Mouse (Mus musculus) embryonic fibroblast, embryonic 13.5 days (primary cell): ENCODE results near the gene Frmpd1. TPM values are rescaled to one million over a fixed set of nuclear protein-coding genes. Genes with fewer than 3 reads are reported as not detected.
A peak's percentile ranks its signal among the peaks of the same experiment; 100 is the strongest.

Source experiments
- H3K27ac ChIP-seq: 2 replicates; pipeline ENCODE4 v1.5.1; 2012; ENCODE audit warnings: low read length, control low read depth, inconsistent platforms; ENCODE audit not compliant: insufficient read depth
- H3K4me1 ChIP-seq: 2 replicates; pipeline ENCODE4 v1.6.1; 2011; ENCODE audit warnings: low read length; ENCODE audit not compliant: control insufficient read depth, insufficient read depth
- H3K4me3 ChIP-seq: 2 replicates; pipeline ENCODE4 v1.5.1; 2011; ENCODE audit warnings: mild to moderate bottlenecking, control low read depth, low read length; ENCODE audit not compliant: insufficient read depth
- CTCF ChIP-seq: IDR thresholded peaks from 2 replicates; pipeline ENCODE4 v1.5.1; 2011; ENCODE audit warnings: mild to moderate bottlenecking, control low read depth, low read length, moderate library complexity, borderline replicate concordance; ENCODE audit not compliant: insufficient read depth
- POLR2A ChIP-seq: IDR thresholded peaks from 2 replicates; pipeline ENCODE4 v1.6.1; 2011; ENCODE audit warnings: low read depth, mild to moderate bottlenecking, control low read depth, low read length, moderate library complexity
- polyA plus RNA-seq: library from polyadenylated mRNA; stranded (reverse); fragments of >200 nt; gene quantifications from 2 replicates; pipeline ENCODE4 v1.2.4, GENCODE M21; 2011; ENCODE audit warnings: low read depth; ENCODE audit not compliant: missing spikeins, insufficient read length

Frmpd1 gene
- polyA plus RNA-seq, 1 experiment: not detected

DNA sequence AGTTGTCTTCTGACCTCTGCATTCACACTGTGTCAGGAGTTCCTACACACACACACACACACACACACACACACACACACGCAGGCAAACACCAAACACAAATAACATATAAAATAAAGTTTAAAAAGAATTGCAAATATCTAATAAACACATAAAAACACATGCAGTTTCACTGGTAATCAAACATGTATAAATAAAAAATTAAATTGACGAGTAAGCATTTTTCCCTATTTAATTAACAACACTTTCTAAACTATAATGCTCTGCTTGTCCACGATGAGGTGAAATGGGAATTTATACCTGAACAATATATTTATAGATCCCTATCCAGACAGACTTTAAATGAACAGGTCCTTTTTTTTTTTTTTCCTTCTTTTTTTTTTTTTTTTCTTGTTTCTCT is 18.7 kb upstream of the Frmpd1 start:
- TF ChIP-seq CTCF (no peak), POLR2A (no peak)
- Histone ChIP-seq H3K27ac (no peak overlapping the region), H3K4me3 (no peak overlapping the region), H3K4me1 (no peaks in the 10 kb centered on the region)

DNA sequence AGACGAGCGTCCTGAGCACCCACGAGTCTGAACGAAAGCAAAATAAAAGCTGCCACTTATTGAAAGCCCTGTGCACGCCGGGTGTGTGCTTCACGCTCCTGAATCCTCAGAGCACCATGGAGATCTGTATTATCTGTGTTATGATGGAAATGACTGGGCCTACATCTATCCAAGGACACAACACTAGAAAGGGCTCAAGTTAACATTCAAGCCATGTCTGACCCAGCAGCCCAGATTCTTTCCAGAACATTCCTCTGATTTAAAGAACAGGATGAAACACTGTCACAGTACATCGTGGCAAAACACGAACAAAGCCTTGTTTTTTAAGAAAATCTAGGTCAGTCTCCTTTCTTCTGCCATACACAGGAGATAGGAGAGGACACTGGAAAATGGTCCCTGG is 13.3 kb upstream of the Frmpd1 start:
- no peak overlapping the region for H3K4me3 ChIP-seq
- TF ChIP-seq CTCF (no peak), POLR2A (no peak)
- H3K27ac ChIP-seq: no peak overlapping the region
- no peaks in the 10 kb centered on the region for H3K4me1 ChIP-seq

DNA sequence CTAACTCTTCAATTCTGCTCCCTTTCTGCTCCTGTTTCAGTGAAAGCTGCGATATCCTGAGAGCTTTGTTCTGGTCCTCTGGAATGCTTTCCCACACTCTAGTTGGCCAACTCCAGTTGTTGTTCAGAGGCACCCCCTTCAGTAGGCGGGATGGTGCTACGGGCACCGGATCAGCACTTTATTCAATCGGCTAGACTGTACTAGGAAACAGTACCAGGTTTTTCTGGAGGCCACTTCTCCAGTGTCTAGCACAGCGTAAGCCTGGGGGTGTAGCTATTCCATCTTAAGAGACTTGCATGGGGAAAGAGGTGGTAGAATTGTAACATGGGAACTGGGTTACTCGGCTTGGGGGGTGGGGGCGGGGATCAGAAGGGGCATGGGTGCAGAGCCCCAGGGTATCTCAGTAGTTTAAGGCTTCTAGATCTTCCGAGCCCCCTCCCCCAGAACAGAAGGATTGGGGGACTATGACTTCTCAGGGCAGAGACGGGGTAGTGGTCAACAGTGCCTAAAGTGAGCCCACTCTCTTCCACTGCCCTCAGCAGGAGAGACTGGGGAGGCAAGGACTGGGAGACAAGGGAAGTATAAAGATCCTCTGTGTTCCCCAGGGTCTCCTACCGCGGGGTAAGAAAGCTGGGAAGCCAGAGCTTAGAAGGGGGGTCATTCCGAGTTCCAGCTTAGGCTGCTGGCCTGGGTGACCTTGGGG is 706 bp upstream of the Frmpd1 start:
- Histone ChIP-seq H3K27ac (no peak overlapping the region), H3K4me1 (no peaks in the 10 kb centered on the region; the same call in 1 of the 2 replicates), H3K4me3 (peak overlapping the region; percentile 39)
- TF ChIP-seq CTCF: no peak
- no peak for TF ChIP-seq POLR2A

DNA sequence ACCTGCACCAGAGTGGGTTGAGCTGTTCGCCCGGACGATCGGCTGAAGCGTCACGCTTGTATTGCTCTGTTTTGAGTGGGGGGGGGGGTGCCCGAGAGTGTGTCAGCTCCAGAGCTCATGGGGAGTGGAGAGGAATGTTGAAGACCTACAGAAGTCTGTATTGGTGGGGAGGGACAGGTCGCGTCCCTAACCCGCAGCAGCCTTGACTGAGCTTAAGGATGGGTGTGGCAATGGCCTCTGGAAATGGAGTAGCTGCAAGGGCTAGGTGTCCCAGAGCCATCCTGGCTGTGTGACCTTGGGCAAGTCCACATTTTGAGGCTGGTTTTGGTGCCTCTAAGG is 625 bp downstream of the Frmpd1 start:
- TF ChIP-seq POLR2A (no peak), CTCF (no peak)
- Histone ChIP-seq H3K4me1 (no peaks in the 10 kb centered on the region; the same call in 1 of the 2 replicates), H3K4me3 (peak overlapping the region; percentile 56), H3K27ac (no peak overlapping the region)

DNA sequence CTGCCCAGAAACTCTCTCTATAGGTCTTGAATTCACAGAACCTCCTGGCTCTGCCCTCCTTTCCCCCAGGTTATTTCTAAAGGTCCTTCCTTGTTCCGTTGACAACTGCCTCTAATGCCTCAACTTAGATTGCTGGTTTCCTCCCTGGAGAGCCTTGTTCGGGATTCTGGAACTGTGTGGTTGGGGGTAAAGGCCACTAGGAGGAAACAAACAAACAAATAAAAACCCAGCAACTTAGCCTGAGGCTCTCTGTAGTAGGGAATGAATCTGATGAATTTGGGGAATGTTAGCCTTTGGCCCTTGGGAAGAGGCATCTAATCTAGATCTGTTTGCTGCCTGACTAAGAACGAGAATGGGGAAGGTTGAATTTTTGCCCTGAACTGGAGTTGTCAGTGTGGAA is 13.6 kb downstream of the Frmpd1 start:
- no peak overlapping the region for H3K27ac ChIP-seq
- TF ChIP-seq CTCF (no peak), POLR2A (no peak)
- no peak overlapping the region for H3K4me3 ChIP-seq
- H3K4me1 ChIP-seq: no peaks in the 10 kb centered on the region

DNA sequence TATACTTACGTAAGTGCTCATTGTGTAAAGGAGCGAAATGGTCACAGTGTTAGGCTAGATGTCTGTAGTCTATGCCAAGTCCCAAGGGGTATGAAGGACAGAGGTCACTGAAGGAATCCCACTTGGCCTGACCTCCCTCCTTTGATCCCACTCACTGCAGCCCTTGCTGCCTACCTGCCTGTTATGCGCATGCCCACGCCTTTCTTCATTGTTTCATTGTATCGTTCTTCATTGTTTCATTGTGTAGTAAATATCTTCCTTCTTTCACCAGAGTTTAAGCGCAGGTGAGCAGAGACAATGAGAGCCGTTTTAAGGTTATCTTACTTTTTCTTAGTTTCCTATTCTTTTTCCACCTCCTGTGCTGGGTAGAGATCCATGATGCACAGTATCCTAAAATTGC is 18.6 kb downstream of the Frmpd1 start:
- no peak overlapping the region for H3K4me3 ChIP-seq
- no peaks in the 10 kb centered on the region for H3K4me1 ChIP-seq
- no peak overlapping the region for H3K27ac ChIP-seq
- TF ChIP-seq CTCF (no peak), POLR2A (no peak)

DNA sequence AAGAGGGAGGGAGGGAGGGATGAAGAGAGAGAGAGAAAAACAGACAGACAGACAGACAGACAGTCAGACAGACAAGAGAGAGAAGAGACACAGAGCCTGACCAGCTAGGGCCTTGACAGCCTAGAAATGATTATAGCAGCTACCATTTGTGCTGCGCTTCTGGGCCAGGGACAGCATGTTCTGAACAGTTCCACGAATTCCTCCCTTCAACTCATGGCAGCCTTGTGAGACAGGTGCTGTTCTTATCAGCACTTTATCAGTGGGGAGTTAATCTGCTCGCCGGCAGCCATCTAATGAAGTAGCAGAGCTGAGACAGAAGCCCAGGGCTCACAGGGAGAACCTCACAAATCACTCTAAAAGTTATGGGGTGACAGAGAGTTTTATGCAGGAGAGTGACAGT is 22.8 kb downstream of the Frmpd1 start:
- Histone ChIP-seq H3K4me1 (no peaks in the 10 kb centered on the region), H3K27ac (no peak overlapping the region), H3K4me3 (no peak overlapping the region)
- TF ChIP-seq POLR2A (no peak), CTCF (no peak)

DNA sequence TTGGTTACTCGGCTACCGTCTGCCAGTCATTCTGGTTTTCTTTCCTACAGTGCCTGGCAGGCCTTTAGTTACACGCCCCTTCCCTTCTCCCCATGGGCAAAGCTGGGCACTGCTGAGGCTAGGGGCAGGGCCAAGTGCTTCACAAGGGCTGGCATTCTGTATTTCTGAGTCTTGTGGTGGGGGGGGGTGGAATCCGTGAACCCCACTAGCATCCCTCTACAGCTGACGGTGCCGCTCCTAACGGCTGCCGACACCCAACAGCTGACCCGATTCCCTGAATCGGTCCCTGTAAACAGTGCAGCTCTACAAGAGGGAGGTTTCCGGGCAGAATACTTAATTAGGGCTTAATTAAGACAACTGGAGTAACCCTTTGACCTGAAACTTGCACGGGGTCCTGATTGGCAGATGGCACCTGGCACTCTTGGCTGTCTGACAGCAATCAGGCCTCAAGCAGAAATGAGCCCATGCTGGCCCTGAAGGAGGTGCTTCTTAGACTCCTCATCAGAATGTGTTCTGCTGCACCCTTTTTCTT is 24.2 kb downstream of the Frmpd1 start:
- no peak overlapping the region for H3K4me3 ChIP-seq
- TF ChIP-seq POLR2A (no peak), CTCF (no peak)
- H3K4me1 ChIP-seq: no peaks in the 10 kb centered on the region

DNA sequence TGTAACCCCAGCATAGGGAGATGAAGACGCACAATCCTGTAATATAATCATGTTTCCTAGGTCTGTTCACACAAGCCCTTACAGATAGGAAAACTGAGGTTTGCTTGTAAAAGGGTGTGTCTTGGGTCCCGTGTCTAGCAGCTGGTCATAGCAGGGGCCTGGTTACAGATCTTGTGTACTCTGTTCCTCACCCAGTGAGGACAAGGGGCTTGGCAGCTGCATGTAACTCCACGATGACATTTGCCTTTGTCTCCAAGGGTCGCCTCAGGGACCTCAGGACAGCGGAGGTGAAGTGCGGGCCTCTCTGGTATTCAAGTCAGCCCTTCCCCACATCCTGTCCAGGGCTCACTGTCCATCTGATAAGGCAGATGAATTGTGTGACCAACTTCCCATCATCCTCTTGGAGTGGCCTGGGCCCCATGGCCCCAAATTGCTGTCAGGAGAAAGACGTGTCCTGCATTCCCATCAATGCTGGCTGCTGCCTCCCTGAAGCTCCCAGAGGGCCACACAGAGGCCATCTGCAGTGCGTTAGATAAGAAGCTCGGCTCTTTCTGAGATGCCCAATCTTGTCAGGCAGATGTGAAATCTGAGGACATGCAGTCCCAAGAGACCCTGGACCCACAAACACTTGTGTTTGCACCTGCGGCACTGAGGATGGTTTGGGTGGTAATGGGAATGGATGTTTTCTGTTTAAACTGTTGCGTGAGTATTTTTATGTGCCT is 27.8 kb downstream of the Frmpd1 start:
- Histone ChIP-seq H3K4me1 (no peaks in the 10 kb centered on the region), H3K27ac (no peak overlapping the region), H3K4me3 (no peak overlapping the region)
- TF ChIP-seq POLR2A (no peak), CTCF (no peak)

More for the DNA sequence above, 24.2 kb downstream of the Frmpd1 start:
- no peak overlapping the region for H3K27ac ChIP-seq

DNA sequence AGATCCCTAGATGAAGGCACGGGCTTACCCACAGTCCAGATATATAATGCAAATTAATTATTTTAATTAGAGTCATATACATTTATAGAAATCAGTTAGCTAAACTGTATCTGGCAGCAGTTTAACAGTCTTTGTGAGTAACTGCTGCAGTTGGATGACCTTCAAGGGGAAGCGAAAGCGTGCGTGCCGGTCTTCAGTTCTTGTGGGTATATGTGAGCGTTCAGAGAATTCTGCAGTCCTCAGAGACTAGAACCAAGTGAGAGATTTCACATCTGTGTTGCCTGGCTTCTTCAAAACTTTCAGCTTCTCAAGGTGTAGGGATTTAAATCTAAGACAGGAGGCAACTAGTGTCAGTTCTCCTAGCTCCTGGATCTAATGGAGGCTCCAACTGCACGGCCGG is 35.3 kb downstream of the Frmpd1 start:
- H3K27ac ChIP-seq: no peak overlapping the region
- no peak overlapping the region for H3K4me3 ChIP-seq
- TF ChIP-seq CTCF: no peak
- TF ChIP-seq POLR2A: no peak
- no peaks in the 10 kb centered on the region for H3K4me1 ChIP-seq
